Mouse (Mus musculus): ENCODE data around the gene Sdk2. TPM values are rescaled to one million over a fixed set of nuclear protein-coding genes. Genes with fewer than 3 reads are reported as not detected.

Gene Sdk2
- total and polyA plus RNA-seq, 2 experiments from 2014 or later: 3.0 to 30.4 TPM

GRCm38 (mm10) chr11:114064871-114065388 lies 1.9 kb downstream of the Sdk2 start:
- peaks cover 30% of the 10 kb centered on the region for H3K4me1 ChIP-seq (ENCODE audit: insufficient read depth, low read length)
- DNase-seq (ENCODE audit: low spot score): peak; percentile 42

GRCm38 (mm10) chr11:114061946-114062345 lies 4.9 kb downstream of the Sdk2 start:
- no peak overlapping the region for H3K27ac ChIP-seq
- H3K9ac ChIP-seq (replicated peaks; ENCODE audit: low read length): no peak overlapping the region
- 46% methylated on average over 7 of the region's 7 CpGs for whole genome bisulfite sequencing
- peaks cover 22% of the 10 kb centered on the region; the same call in 1 of the 2 replicates for H3K4me1 ChIP-seq (ENCODE audit: insufficient read depth, low read length)
- ATAC-seq (no peak), DNase-seq (ENCODE audit: low spot score) (no peak)
- TF ChIP-seq CTCF (IDR thresholded peaks at IDR 0.05; ENCODE audit: low read depth): no peak
- no peaks in the 10 kb centered on the region for H3K9me3 ChIP-seq (ENCODE audit: low read length)
- no peaks in the 10 kb centered on the region for H3K36me3 ChIP-seq (ENCODE audit: insufficient read depth, low read length)
- H3K4me2 ChIP-seq (ENCODE audit: low read depth, low read length): peak overlapping the region; percentile 19; the same call in 1 of the 2 replicates
- 0 out of 2 replicates have a peak, but pooled peaks cover 5% of the 10 kb centered on the region for H3K27me3 ChIP-seq (ENCODE audit: insufficient read depth, low read length)
- H3K4me3 ChIP-seq (ENCODE audit: low read length): no peak overlapping the region

More at GRCm38 (mm10) chr11:114064871-114065388, 1.9 kb downstream of the Sdk2 start:
- H3K36me3 ChIP-seq (ENCODE audit: insufficient read depth, low read length): no peaks in the 10 kb centered on the region
- no peaks in the 10 kb centered on the region for H3K9me3 ChIP-seq (ENCODE audit: low read length)
- peak; percentile 48 for TF ChIP-seq CTCF (IDR thresholded peaks at IDR 0.05; ENCODE audit: low read depth)
- H3K4me3 ChIP-seq (ENCODE audit: low read length): peak overlapping the region; percentile 63
- no peak overlapping the region for H3K27ac ChIP-seq
- 1% methylated on average over 32 of the region's 32 CpGs for WGBS
- peak overlapping the region; percentile 67 for H3K9ac ChIP-seq (replicated peaks; ENCODE audit: low read length)
- H3K4me2 ChIP-seq (ENCODE audit: low read depth, low read length): peak overlapping the region; percentile 90
- peaks cover 8% of the 10 kb centered on the region; the same call in 1 of the 2 replicates for H3K27me3 ChIP-seq (ENCODE audit: insufficient read depth, low read length)
- ATAC-seq: no peak

- Histone ChIP-seq H3K4me1 (ENCODE audit: insufficient read depth, low read length) (peaks cover 22% of the 10 kb centered on the region; the same call in 1 of the 2 replicates), H3K4me3 (ENCODE audit: low read length) (no peak overlapping the region), H3K9ac (replicated peaks; ENCODE audit: low read length) (no peak overlapping the region), H3K36me3 (ENCODE audit: insufficient read depth, low read length) (no peaks in the 10 kb centered on the region), H3K27me3 (ENCODE audit: insufficient read depth, low read length) (0 out of 2 replicates have a peak, but pooled peaks cover 5% of the 10 kb centered on the region), H3K4me2 (ENCODE audit: low read depth, low read length) (0 out of 2 replicates have a peak overlapping the region, but pooled peaks have one; percentile 19), H3K9me3 (ENCODE audit: low read length) (no peaks in the 10 kb centered on the region), H3K27ac (no peak overlapping the region)
- WGBS: 40% methylated on average over 2 of the region's 2 CpGs
- ATAC-seq (no peak), DNase-seq (ENCODE audit: low spot score) (no peak)
- no peak for TF ChIP-seq CTCF (IDR thresholded peaks at IDR 0.05; ENCODE audit: low read depth)
Observed at GRCm38 (mm10) chr11:114061265-114061664, 5.6 kb downstream of the Sdk2 start.

GRCm38 (mm10) chr11:114056351-114056750 lies 10.5 kb downstream of the Sdk2 start:
- WGBS: 36% methylated on average over 2 of the region's 2 CpGs
- TF ChIP-seq CTCF (IDR thresholded peaks at IDR 0.05; ENCODE audit: low read depth): no peak
- Histone ChIP-seq H3K9me3 (ENCODE audit: low read length) (no peaks in the 10 kb centered on the region), H3K4me2 (ENCODE audit: low read depth, low read length) (no peak overlapping the region), H3K27me3 (ENCODE audit: insufficient read depth, low read length) (no peaks in the 10 kb centered on the region), H3K4me3 (ENCODE audit: low read length) (no peak overlapping the region), H3K9ac (replicated peaks; ENCODE audit: low read length) (no peak overlapping the region), H3K36me3 (ENCODE audit: insufficient read depth, low read length) (no peaks in the 10 kb centered on the region), H3K4me1 (ENCODE audit: insufficient read depth, low read length) (peaks cover 11% of the 10 kb centered on the region; the same call in 1 of the 2 replicates), H3K27ac (no peak overlapping the region)
- no peak for DNase-seq (ENCODE audit: low spot score)
- ATAC-seq: no peak

- 43% methylated on average over 17 of the region's 17 CpGs for WGBS
- ATAC-seq (peak; percentile 27; the same call in 1 of the 2 replicates), DNase-seq (ENCODE audit: low spot score) (peak; percentile 43)
- Histone ChIP-seq H3K36me3 (ENCODE audit: insufficient read depth, low read length) (no peaks in the 10 kb centered on the region), H3K4me3 (ENCODE audit: low read length) (no peak overlapping the region), H3K27ac (no peak overlapping the region), H3K4me1 (ENCODE audit: insufficient read depth, low read length) (peaks cover 19% of the 10 kb centered on the region; the same call in 1 of the 2 replicates), H3K4me2 (ENCODE audit: low read depth, low read length) (no peak overlapping the region), H3K27me3 (ENCODE audit: insufficient read depth, low read length) (no peaks in the 10 kb centered on the region), H3K9me3 (ENCODE audit: low read length) (no peaks in the 10 kb centered on the region), H3K9ac (replicated peaks; ENCODE audit: low read length) (no peak overlapping the region)
- no peak for TF ChIP-seq CTCF (IDR thresholded peaks at IDR 0.05; ENCODE audit: low read depth)
Observed at GRCm38 (mm10) chr11:114054581-114055315, 12.1 kb downstream of the Sdk2 start.

- H3K36me3 ChIP-seq (ENCODE audit: insufficient read depth, low read length): no peaks in the 10 kb centered on the region
- peak; percentile 73 for DNase-seq (ENCODE audit: low spot score)
- H3K9me3 ChIP-seq (ENCODE audit: low read length): no peaks in the 10 kb centered on the region
- peak; percentile 85 for ATAC-seq
- H3K4me3 ChIP-seq (ENCODE audit: low read length): no peak overlapping the region
- no peak overlapping the region for H3K27ac ChIP-seq
- no peak overlapping the region for H3K4me2 ChIP-seq (ENCODE audit: low read depth, low read length)
- 31% methylated on average over 4 of the region's 4 CpGs for WGBS
- H3K4me1 ChIP-seq (ENCODE audit: insufficient read depth, low read length): peaks cover 19% of the 10 kb centered on the region; the same call in 1 of the 2 replicates
- H3K27me3 ChIP-seq (ENCODE audit: insufficient read depth, low read length): no peaks in the 10 kb centered on the region
- no peak for TF ChIP-seq CTCF (IDR thresholded peaks at IDR 0.05; ENCODE audit: low read depth)
- no peak overlapping the region for H3K9ac ChIP-seq (replicated peaks; ENCODE audit: low read length)
Observed at GRCm38 (mm10) chr11:114051361-114051760, 15.5 kb downstream of the Sdk2 start.

All from hindbrain, postnatal 0 days (tissue).